Mouse (Mus musculus) brain, embryonic 18.5 days (tissue): Measurements from ENCODE around the gene Atraid.
"Not testable (repeated sequence)": the region's sequence is repeated elsewhere in the genome, so short reads cannot be mapped to it uniquely, and the experiment has no call there.

ENCODE experiments used
- DNase-seq: peaks from one replicate; pipeline ENCODE4 v3.0.0-alpha.2; 2012; ENCODE audit warnings: low read depth, low spot score

Gene Atraid

GRCm38 (mm10) chr5:31047848-31048762 lies at the start of gene Atraid:
Gene Atraid (plus strand): TSS chr5:31048312.
- DNase-seq = peak; percentile 96

GRCm38 (mm10) chr5:30999324-30999723 lies 48.8 kb upstream of the Atraid start:
- no peak for DNase-seq

GRCm38 (mm10) chr5:31000122-31000521 lies 48.0 kb upstream of the Atraid start:
- DNase-seq = no peak

- DNase-seq = no peak
Measured at GRCm38 (mm10) chr5:31000993-31001392, 47.1 kb upstream of the Atraid start.

- DNase-seq = no peak
Measured at GRCm38 (mm10) chr5:31001560-31001959, 46.6 kb upstream of the Atraid start.

DNA sequence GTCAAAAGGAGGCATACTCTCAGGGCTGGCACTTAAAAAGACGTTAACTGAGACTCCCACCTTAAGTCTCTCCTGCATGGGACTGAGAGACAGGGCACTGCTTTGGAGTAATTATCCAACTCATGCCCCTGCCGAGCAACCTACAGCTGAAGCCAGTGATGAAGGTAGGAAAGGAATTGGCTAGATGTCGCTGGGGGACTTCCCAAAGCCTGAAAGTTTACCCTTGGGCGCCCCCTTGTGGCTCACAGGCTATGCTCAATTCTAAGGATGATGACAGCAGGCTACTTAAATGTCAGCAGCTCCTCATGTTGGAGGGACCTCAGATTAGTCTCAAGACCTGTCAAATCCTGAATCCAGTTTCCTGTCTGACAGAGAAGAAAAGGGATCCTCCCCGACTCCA lies 43.9 kb upstream of the Atraid start:
- DNase-seq = peak; percentile 65

GRCm38 (mm10) chr5:31012737-31013136 lies 35.4 kb upstream of the Atraid start:
- DNase-seq = no peak

GRCm38 (mm10) chr5:31015913-31016312 lies 32.2 kb upstream of the Atraid start:
- no peak for DNase-seq

DNA sequence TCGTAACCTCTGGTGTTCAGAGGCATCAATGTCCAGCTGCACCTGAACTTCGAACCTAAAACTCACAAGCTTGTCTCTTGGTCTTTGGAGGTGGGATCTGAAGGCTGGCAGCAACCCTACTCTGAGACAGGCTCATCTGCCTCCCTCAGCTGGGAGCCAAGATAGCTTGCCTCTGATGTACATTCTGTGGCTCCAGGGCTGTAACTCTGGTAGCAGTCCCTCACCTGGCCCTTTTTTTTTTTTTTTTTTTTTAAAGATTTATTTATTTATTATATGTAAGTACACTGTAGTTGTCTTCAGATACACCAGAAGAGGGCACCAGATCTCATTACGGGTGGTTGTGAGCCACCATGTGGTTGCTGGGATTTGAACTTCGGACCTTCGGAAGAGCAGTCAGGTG lies 26.3 kb upstream of the Atraid start:
- not testable (repeated sequence) for DNase-seq

- DNase-seq = no peak
Measured at GRCm38 (mm10) chr5:31022690-31023089, 25.4 kb upstream of the Atraid start.

DNA sequence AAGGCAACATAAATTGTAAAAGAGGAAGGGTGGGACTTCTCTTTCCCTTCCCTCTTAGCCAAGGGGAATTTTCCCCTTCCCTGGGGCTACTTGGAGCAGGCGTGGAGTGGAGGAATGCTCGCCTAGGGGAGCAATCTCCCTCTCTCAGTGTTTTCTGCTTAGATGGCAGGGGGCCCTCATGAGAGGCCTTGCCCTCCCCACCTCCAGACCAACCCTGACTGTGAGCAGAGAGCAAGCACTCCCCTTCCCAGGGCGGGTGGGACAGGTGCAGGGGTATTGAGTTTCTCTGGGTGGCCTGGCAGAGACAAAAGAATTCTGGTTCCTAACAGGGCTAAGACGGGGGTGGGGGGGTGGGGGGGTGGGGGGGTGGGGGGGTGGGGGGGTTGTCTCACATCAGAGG lies 24.9 kb upstream of the Atraid start:
- no peak for DNase-seq

- no peak for DNase-seq
Measured at GRCm38 (mm10) chr5:31024641-31025040, 23.5 kb upstream of the Atraid start.

GRCm38 (mm10) chr5:31030926-31031325 lies 17.2 kb upstream of the Atraid start:
- no peak for DNase-seq

- no peak for DNase-seq
Measured at GRCm38 (mm10) chr5:31031508-31031907, 16.6 kb upstream of the Atraid start.

DNA sequence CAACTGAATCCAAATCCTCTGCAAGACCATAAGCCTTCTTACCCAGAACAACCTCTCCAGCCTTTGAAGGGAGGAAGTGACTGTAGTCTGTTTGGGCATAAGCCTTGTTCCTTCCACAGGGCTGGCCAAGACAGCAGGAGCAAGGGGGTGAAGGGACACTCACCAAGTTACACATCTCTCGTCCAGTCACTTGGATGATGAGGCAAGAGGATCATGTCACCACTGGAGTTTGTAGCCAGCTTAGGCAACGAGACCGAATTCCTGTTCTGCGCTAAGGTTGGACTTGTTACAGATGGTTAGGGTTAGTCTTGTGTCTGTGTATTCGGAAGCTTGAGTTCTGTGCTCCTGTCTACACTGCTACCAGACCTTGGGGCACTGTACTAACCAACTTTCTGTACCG lies 13.4 kb upstream of the Atraid start:
- DNase-seq = no peak

DNA sequence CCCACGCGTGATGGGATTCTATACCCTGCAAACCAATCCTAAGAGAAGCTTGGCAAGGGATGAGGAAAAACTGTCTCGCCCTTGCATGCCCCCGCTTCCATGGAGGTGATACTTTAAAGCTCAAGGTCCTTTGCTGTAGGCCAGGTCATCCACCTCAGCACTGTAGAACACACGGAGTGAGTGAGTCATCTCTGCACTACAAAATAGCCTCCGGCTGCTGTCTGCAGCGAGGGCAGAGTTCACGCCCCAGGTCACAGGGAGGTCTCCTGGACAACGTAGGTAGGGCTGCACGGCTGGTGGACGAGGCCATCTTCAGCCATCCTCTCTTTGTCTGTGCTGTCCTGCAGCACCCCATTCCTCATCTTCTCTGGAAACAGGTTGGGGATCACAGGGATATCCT lies 11.6 kb upstream of the Atraid start:
- not testable (repeated sequence) for DNase-seq

DNA sequence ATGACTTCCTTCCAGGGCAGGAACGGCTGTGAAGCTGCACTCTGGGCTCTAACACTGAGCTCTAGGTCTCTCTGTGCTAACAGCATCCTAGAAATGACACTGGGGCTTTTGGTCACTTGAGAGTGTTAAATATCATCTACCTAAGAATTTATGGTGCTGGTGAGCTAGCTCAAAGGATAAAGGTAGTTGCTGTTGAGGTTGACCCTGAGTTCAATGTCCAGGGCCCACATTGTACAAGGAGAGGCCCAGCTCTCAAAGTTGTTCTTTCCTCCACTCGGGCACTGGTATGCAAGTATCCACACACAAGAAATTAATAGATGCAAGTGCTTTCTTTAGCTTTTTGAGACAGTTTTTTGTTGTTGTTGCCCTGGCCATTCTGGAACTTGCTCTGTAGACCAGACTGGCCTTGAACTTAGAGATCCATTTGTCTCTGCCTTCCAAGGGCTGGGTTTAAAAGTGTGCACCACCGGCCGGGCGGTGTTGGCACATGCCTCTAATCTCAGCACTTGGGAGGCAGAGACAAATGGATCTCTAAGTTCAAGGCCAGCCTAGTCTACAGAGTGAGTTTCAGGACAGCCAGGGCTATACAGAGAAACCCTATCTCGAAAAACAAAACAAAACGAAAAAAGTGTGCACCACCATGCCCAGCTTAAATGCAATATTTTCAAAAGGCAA lies 9.8 kb upstream of the Atraid start:
- no peak for DNase-seq

DNA sequence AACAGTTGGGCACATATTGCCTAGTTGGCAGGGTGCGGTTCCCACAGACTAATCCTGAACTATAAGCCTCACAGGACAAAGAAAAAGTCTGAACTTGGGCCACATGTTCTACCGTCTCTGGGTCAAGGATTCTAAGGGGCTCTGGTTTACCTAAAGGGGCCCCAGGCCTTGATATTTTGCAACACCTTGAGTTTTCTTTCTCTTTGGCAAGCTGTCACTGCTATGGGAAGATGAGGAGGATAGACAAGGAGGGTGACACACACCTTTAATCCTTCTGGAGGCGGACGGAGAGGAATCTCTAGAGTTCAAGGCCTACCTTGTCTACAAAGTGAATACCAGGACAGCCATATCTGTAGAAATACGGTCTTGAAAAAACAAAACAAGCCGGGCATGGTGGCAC lies 1.7 kb upstream of the Atraid start:
- no peak for DNase-seq

GRCm38 (mm10) chr5:31047074-31047473 lies 1.0 kb upstream of the Atraid start:
- no peak for DNase-seq

DNA sequence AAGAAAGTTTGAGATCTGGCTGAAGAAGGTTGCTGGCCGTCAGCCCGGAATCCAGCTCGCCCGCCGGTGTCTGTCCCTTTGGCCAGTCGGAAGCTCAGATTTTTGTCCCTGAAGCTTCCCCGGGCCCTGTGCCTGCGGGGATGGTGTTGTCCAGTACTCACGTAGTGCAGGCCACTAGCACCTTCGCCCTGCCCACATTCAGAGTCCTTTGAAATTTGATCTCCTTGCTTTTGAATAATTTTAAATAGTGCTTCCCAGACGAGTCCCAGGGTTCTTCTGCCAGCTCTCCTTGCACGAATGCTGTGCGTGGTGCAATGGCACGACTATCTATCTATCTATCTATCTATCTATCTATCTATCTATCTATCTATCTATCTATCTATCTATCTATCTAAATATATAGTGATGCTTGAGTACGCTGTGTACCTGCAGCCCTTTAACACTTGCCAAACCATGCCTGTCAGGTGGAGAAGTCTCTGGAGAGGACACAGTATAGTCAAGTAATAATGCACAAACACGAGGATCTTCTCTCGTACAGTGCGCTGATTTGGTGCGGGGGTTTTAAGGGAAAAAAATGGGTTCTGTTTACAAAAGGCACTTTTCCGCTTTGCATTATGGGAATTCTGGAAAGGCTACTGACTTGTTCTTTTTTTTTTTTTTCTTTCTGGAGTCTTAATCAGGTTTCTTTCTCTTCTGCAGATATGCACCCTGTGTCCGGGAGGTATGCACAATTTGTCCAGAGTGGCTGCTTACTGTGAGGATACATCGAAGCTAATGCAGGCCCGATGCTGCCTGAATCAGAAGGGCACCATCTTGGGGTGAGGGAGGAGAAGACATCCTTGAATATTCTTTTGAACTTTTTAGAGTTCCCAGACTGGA lies 890 bp downstream of the Atraid start, which contains the start of gene Slc5a6:
Slc5a6 (minus strand) TSS at position 162 of the 879 bp plus-strand sequence.
- no peak for DNase-seq

GRCm38 (mm10) chr5:31050427-31050826 lies 2.3 kb downstream of the Atraid start:
- no peak for DNase-seq

DNA sequence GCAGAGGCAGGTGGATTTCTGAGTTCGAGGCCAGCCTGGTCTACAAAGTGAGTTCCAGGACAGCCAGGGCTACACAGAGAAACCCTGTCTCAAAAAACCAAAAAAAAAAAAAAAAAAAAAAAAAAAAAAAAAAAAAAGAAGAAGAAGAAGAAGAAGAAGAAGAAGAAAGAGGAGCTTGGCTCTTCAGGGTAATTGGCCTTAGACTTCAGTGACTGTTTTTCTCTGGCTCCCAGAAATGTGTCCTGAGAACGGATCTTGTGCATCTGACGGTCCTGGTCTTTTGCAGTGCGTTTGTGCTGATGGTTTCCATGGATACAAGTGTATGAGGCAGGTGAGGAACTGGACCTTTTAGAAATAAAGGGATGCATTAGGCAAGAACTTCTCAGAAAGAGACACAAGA lies 5.6 kb downstream of the Atraid start:
- not testable (repeated sequence) for DNase-seq
